Mouse (Mus musculus): Measurements from ENCODE around the gene 3110082J24Rik. TPM values are rescaled to one million over a fixed set of nuclear protein-coding genes. Genes with fewer than 3 reads are reported as not detected.

Gene 3110082J24Rik
- total RNA-seq, 4 experiments from 2014 or later: not detected

DNA sequence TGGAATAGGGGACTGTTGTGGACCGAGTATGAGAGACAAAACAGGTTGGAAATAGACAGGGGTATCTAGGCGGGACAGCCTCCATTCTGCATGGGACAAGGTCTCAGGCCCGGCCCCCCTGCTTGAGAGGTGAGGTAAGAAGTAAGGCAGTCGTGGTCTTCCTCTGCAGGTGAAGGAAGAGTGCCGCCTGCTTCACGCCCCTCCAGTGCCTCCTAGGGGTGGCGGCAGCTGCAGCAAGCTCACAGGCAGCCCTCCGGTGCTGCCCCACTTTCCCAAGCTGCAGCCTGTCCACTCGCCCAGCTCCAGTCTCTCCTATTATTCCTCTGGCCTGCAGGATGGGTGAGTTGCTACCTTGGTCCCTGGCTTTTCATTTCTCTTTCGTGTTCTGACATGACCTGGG is 9.8 kb upstream of the 3110082J24Rik start:
- DNase-seq: no peak

DNA sequence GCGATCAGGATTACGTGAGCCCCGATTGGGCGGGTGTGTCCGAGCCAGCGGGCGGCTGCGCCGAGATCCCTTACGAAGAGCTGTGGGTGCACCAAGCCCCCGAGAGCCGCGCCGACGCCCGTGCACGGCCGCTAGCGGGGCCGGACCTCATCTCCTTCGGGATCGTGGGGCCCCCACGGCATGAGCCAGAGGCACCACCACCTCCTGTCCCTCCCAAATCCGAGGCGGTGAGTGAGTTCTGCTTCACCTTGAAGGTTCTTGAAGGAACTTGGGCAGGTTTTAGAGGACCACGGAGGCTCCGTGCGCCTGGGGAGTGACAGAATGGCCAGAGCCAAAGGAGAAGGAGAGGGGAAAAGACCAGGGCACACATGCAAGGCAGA is 8.9 kb upstream of the 3110082J24Rik start:
- no peak for DNase-seq

DNA sequence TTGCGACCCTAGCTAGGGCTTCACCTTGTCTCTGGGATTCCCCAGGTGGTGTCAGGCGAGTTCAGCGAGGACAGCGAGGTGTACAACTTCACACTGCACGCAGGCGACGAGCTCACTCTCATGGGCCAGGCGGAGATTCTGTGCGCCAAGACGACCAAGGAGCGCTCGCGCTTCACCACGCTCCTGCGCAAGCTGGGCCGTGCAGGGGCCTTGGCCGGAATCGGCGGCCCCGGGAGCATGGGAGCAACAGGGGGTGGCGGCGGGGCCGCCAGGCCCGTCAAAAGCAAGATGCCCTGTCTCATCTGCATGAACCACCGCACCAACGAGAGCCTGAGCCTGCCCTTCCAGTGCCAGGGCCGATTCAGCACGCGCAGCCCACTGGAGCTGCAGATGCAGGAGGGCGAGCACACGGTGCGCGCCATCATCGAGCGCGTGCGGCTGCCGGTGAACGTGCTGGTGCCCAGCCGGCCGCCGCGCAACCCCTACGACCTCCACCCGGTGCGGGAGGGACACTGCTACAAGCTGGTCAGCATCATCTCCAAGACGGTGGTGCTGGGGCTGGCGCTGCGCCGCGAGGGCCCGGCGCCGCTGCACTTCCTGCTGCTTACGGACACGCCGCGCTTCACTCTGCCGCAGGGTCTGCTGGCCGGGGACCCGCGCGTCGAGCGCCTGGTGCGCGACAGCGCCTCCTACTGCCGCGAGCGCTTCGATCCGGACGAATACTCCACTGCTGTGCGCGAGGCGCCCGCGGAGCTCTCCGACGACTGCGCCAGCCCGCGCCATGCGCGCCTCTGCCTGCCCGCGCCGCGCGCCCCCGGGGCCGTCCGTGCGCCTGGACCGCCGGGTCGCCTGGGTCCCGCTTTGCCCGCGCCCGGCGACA is 8.2 kb upstream of the 3110082J24Rik start:
- no peak for DNase-seq

DNA sequence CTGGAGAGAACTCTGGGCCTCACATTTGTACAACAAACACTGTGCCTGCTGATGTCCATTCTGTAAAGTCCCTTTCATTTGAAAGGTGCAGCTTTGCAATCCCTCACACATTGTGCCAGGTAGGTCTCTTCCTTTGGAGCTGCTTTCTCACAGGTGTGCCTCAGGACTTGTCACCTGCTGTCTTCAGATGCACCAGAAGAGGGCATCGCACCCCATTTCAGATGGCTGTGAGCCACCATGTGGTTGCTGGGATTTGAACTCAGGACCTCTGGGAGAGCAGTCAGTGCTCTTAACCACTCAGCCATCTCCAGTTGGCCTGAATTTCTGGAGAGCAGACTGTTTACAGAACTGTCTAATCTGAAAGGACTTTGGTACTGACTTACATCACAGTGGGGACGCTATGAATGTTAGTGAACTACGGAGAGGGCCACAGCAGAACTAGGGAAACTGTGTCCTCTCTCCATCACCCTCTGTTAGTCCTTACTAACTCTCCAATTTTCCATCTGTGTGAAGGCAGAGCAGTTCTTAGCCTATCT is 6.7 kb upstream of the 3110082J24Rik start:
- DNase-seq: no peak

DNA sequence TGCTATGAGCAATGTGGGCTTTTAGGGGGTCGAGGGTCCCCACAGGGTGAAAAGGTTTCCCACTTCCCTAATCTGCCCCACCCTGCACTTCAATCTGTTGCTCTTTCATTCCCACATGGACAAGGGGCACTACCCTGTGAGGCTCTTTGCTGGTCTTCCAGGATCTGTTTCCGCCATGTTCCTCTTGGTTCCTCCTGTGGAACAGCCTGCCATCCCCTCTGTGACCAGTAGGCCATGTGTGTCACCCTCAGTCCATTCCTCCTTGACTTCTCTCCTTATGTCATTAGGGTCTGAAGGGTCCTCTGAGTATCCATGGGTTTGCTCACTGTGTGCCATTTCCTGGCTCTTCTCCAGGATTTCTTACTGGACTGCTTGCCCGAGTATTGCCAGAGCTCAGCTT is 5.9 kb upstream of the 3110082J24Rik start:
- DNase-seq: no peak

DNA sequence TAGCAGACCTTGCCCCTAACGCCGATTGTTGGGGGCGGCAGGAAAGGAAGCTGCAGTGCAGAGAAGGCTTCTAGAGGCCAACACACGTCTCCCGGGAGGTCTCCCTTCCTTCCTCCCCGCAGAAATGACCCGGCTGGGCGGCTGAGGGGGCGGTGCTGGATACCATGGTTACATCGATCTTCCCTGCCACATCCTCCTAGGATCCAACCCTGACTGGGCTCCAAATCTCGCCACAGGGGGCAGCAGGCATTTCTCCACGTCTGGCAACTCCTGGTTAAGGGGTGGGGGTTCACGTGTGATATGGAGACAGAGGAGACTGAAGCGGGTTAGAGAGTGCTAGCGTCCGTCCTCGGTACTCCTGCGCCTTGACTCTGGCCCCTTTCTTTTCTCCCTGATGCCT is 5.2 kb upstream of the 3110082J24Rik start:
- DNase-seq: no peak

DNA sequence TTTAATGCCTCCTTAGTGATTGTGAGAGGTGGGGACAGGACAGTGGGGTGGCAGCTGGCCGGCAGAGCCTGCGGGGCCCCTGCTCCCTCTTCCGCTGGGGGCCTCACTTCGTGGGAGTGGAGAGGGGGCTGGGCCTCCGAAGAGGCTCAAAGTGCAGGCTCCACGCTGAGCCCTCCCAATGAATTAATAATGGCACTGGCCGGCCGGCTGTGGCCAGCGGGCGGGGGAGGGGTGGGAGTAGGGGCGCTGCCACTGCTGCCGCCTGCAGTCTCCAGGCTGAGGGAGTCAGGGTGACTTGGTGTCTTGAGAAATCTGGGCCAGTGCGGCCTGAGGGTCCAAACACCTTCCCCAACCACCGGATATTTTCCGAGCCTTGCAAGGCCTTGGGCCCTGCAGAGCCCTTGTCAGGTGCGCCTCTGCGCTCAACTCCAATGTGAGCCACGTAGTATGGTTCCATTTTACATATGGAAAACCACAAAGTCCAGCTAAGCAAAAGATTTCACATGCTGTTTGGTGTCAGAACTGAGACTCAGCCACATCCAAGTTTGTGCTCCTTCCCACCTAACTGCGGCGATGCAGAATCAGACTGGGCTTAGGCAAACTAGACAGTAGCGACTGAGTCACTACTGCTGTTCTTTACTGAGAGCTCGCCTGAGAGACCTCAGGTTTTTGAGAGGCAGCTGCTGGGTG is 4.6 kb upstream of the 3110082J24Rik start:
- DNase-seq: no peak

DNA sequence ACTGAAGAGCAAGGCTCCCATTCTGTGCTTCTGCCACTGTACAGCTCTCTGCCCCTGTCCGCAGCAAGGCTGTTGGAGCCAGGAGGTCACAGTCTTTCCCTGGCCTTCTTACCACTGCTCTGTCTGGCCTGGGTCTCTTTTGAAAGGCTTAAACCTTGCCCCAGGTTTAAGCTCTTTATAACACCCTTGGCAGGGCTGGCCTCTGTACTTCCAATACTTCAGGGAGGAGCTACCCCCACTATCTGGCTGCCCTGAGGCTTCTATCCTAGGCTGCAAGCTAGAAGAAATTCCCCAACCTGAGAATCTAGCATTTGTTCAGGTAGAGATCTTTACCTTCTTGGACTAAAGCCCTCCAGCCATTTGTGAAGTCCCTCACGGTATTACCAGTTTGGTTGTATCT is 4.0 kb upstream of the 3110082J24Rik start:
- DNase-seq: no peak

DNA sequence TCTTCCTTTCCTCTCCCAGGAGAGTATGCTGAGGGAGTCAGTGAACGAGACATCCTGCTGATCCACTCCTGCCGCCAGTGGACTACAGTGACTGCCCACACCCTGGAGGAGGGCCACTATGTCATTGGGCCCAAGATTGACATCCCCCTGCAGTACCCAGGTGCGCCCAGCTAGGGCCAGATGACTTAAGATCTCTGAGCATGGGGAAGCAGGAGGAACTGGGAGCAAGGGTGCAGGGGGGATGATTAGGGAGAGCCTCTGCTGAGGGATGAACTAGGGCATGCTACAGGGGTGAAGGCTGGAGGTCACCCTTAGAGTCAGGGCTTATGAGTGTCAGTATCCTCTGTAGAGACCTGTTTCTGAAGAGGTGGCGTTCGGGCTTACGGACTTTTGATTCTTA is 2.3 kb upstream of the 3110082J24Rik start:
- no peak for DNase-seq

DNA sequence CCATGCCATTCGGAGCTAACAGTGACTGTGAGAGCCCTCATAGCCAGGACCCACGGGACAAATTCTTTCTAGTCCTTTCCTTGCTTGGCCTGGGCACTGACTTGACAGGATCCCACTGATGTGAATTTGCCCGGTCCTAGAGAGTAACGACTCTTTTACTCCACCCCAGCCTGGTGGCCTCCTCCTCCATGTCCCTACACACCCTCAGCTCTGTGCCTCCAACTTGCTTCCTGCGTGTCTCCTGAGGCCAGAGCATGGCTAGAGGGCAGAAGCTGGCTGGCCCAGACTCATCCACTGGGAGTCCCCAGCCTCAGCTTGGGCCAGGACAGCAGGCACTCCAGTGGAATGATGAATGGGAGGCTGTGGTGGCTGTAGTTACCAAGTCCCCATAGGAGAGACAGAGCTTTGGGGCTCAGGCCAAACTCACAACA is 1.7 kb upstream of the 3110082J24Rik start:
- no peak for DNase-seq

DNA sequence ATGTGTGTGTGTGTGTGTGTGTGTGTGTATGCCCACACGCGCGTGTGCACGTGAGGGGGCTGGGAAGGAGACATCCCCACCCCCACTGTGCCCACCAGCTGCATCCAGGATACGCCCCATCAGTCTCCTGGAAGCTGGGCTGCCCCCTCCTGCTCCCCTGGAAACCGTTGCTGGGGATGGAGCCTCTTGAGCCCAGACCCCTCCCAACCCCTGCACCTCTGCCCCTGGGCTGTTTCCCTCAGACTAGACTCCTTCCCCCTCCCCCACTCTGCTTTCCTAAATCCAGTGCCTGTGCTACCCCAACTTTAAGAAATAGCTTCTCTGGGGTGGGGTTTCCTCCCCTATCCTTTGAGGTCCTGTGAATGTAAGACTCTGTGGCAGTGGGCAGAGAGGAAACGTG is 1.3 kb upstream of the 3110082J24Rik start:
- no peak for DNase-seq

DNA sequence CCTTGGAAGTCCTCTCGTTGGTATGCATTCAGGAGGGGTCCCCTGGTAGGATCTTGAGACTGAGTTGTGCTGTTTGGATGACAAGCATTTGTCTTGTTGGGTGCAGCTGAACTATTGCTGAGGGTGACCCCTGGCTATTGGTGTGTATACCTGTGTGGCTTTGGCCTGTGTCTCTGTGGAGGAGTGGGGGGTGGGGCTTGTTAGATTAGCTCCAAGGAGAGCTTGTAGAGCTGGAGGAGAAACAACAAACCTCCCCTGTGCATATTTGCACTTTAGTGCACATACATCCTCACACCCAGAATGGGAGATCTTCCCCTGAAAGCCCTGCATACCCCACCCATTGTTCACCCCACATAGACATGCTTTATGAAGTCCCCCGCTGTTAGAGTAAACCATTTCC is 870 bp upstream of the 3110082J24Rik start:
- DNase-seq: no peak

DNA sequence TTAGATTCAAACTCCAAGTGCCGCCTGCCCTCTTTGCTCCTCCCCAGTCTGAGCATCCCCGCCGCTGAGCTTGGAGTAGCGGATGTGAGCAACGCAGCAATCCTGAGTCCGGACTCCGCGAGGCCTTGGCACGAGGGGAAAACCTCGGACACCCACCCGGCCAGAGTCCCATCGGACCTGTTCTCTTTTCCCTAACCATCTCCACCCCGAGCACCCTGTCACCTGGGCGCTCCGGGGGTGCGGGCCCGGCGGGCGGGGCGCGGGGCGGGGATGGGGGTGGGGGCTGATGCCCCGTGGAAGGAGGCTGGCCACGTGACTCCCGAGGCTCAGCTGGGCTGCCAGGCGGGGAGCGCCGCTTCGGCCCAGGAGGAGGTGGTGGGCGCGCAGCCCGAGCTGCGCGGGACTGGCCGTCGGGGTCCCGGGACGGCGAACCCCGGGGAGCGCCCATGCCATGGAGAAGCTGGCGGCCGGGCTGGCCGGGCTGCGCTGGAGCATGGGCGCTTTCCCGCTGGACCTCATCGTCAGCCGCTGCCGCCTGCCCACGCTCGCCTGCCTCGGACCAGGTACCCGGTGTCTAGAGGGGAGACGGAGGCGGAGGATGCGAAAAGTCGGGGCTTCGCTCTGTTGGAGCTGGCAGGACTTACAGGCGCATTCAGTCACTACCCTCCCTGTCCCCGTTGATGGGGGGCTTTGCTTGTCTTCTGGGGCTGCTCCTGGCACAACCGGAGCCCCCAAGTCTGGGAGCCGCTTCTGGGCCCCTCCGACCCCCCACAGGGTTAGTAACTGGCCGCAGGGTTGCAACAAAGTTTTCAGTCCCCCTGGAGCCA is 832 bp downstream of the 3110082J24Rik start, which contains the start of gene Garem2:
TSS of gene Garem2 (plus strand) at position 321 of the 827 bp plus-strand sequence.
- no peak for DNase-seq

DNA sequence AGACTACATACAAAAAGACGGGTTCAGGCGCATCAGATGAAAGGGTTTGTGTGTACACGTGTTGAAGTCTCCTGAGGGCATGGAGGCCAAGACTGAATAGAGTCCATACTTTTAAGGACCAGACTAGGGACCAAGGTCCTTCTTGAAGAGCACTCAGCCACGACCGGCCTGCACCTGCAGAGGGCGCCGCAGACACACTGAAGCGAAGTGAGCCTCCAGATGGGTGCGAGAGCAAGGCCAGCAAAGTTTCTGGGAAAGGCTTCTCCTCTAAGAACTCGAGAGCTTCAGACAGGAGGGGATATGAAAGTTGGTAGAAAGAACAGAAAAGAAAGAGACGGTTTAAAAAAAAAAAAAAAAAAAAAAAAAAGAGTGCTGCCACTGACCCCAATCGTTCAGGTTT is 1.5 kb downstream of the 3110082J24Rik start:
- no peak for DNase-seq

DNA sequence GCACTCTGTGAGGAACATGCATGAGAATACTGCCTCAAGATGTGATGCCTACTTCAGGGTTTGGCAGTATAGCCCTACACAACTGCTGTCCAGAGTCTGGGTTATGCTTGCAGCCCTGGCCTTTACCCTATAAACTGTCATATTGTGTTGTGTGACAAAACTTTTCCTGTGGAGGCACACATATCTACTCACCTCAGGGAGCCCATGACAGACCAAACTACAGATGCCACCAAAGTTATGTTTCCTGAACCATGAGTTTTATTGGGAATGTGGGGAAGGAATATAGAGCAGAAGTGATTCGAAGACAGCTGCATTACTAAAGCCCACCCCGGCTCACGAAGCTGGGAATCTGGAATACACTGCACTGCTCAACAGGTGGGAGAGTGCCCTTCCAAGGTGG is 2.5 kb downstream of the 3110082J24Rik start:
- no peak for DNase-seq

DNA sequence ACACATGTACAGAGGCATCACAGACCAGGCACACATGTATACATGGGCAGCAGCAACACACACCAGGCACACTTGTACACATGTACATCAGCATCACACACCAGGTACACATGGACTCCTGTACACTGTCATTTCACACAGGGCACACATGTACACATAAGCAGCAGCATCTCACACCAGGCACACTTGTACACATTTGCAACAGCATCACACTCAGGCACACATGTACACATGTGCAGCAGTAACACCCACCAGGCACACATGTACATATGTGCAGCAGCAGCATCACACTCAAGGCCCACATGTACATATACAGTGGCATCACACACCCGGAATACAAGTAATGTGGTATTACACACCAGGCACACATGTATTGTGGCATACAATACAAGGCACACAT is 7.6 kb downstream of the 3110082J24Rik start:
- DNase-seq: no peak

DNA sequence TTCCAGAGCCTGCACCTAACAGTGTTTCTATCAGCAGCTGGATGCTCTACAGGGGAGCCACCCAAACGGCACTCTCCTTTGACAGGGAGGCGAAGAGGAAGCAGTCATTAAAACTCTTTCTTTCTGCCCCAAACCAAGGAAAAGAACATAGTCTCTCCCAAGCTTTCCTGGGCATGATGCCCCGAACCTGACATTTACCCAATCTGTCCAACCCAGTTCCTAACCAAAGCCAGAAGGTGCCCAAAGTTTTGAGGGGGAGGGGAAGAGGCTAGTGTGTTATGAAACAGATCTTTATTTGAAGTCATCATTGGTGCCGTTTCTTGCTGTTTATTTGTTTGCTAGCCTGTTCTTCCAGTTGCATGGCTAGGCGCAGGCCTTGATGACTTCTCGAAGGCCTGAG is 10.2 kb downstream of the 3110082J24Rik start:
- DNase-seq: no peak

DNA sequence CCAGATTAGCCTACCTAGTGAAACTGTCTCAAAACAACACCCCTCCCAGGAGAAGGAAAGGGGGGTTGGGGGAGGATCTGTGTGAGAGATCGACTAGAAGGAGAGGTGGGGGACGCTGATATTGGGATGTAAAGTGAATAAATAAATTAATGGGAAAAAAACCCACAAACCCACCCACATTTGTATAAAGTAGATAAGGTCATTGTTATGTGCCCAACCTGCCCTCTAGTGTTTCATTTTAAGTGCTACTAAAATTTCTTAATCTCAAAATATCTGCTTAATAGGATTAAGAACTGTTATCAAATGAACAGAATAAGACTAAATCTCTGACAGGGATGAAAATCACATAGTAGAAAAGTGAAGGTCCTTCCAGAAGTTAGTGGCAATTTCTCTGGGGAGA is 11.5 kb downstream of the 3110082J24Rik start:
- no peak for DNase-seq

DNA sequence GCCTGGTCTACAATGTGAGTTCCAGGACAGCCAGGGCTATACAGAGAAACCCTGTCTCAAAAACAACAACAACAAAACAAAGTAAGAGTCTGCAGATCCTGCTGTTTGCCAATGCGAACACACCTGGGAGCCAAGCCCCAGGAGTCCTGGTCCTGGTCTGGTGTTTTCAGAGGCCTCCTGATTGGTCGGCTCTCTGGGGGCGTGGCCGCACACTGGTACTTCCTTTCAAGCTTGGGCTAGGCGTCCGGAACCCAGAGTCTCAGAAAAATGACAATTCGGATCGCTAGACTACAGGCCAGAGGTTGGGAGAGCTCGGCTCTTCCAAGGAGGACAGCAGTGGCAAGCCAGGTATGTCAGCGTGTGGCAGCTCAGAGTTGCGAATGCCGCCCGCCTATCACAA is 13.2 kb downstream of the 3110082J24Rik start:
- no peak for DNase-seq

DNA sequence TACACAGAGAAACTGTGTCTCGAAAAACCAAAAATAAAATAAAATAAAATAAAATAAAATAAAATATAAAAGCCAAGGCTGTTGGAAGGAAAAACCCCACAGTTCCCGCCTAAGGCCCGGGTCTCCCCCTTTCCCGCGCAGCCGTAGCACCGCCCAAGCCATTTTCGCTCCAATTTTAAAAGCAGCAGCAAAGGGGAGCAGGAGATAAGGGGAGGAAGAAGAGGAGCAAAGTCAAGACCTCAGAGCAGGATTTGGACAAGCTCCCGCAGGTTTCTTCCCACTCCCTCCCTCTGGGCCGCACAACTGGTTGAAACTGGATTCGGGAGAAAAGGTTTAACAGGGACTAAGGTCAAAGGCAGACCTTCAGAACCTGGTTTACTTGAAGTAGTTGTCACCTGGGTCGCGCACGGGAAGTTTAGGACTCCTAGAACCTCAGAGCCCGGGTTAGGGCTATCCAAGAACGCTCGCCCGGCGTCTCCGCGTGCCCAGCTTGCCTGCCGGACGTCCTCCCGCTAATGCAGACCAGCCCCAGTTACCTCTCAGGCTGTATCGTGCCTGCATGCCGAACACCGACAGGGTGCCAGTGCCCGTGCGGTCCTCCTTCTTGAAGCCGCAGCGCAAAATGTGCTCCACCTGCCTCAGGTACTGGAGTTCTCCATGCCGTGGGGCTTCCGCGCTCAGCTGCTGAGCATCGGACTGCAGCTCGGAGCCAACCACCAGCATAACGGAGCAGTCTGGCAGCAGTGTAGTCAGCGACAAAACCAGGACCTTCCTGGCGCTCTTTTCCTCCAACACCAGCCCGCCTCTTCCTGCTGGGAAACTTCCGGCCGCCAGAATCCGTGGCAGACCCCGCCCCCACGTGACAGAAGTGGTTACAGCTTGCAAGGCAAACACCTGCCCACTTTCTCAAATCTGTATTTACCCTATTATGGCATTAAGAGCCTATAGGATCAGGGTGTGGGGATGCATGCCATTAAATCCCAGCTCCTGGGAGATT is 32.8 kb downstream of the 3110082J24Rik start, which contains the start of gene Tyms:
TSS of gene Tyms (minus strand) at position 793 of the 997 bp plus-strand sequence.
- peak; percentile 69 for DNase-seq

DNA sequence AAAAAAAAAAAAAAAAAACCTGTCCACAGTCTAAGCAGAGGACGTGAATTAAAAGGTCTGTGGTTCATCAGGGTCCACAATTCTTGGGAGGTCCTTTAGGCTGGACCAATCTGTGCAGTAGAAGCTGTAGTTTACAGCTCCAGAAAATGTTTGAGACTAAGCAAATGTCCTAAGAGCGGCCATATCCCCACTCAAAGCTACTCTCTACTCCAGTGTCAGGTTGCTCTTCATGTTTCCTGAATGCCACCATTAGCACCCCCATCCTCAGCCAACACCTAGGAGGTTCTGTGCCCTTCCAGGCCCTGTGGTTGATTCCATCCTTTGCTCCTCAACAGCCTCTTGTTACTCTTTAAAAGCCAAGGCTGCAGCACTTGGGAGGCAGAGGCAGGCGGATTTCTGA is 33.5 kb downstream of the 3110082J24Rik start:
- no peak for DNase-seq
